Comparison of ENCODE assay signal across 19 mouse cellular contexts in genomic region chr17:27488173-27488823, GRCm38 (mm10). TPM values are rescaled to one million over a fixed set of nuclear protein-coding genes. Genes with fewer than 3 reads are reported as not detected.
DNase-seq lines count a peak whose midpoint lies in the region; ATAC-seq lines count a peak whose summit lies in the region.
"Had no signal": no experiment of that assay in that cellular context is flagged by ENCODE, and none has a peak within 500 bp of the region (broad histone marks: within the 10 kb centered on the region; RNA-seq: fewer than 3 reads in every experiment).

No protein-coding gene starts in this region.

- H3K36me3 ChIP-seq in forebrain, embryonic 12.5 days (replicated peaks), result no peaks in the 10 kb centered on the region
- no peaks in the 10 kb centered on the region for H3K36me3 ChIP-seq in forebrain, embryonic 10.5 days (replicated peaks)
- no peaks in the 10 kb centered on the region for H3K36me3 ChIP-seq in forebrain, embryonic 15.5 days
- H3K36me3 ChIP-seq in midbrain, embryonic 14.5 days (ENCODE audit: control insufficient read depth, insufficient read depth, low read length), result no peaks in the 10 kb centered on the region
- H3K36me3 ChIP-seq: G1E; limb, embryonic 10.5 days; liver, embryonic 13.5 days had no signal

- DNase-seq in forebrain, embryonic 10.5 days (ENCODE audit: extremely low spot score, low spot score), result no peak
- DNase-seq in left cerebral cortex, postnatal 4 days, result peak; percentile 43
- no peak for DNase-seq in left cerebral cortex, adult 11 months (ENCODE audit: low spot score)
- peak; percentile 58 for DNase-seq in midbrain, embryonic 14.5 days
- DNase-seq in urinary bladder, postnatal 10 days (ENCODE audit: low spot score), result no peak
- DNase-seq in thymus, postnatal 36 days, result no peak
- DNase-seq: adrenal gland, postnatal 14 days; gastrocnemius, postnatal 10 days; heart, postnatal 4 days; kidney, adult 2 months; liver, embryonic 13.5 days; lung, postnatal 14 days; right cerebral cortex, adult 18-20 months had no signal

- no peaks in the 10 kb centered on the region for H3K9me3 ChIP-seq in forebrain, embryonic 12.5 days
- no peaks in the 10 kb centered on the region for H3K9me3 ChIP-seq in forebrain, embryonic 10.5 days
- no peaks in the 10 kb centered on the region for H3K9me3 ChIP-seq in forebrain, embryonic 15.5 days
- no peaks in the 10 kb centered on the region for H3K9me3 ChIP-seq in midbrain, embryonic 14.5 days (ENCODE audit: control insufficient read depth, low read length)
- H3K9me3 ChIP-seq: limb, embryonic 10.5 days; liver, embryonic 13.5 days had no signal

- ATAC-seq in forebrain, embryonic 12.5 days (ENCODE audit: low FRiP score), result no peak
- ATAC-seq in forebrain, embryonic 15.5 days (replicated peaks), result peak; percentile 72
- no peak for ATAC-seq in midbrain, embryonic 14.5 days (ENCODE audit: low FRiP score, low TSS enrichment)

- WGBS in forebrain, embryonic 12.5 days, result 69% methylated on average over 16 of the region's 16 CpGs
- 85% methylated on average over 16 of the region's 16 CpGs for WGBS in forebrain, embryonic 10.5 days
- WGBS in forebrain, embryonic 15.5 days, result 51% methylated on average over 16 of the region's 16 CpGs
- 46% methylated on average over 16 of the region's 16 CpGs for WGBS in midbrain, embryonic 14.5 days

- 0 out of 2 replicates have a peak overlapping the region, but pooled peaks have one; percentile 5 for H3K27ac ChIP-seq in forebrain, embryonic 12.5 days
- no peak overlapping the region for H3K27ac ChIP-seq in forebrain, embryonic 10.5 days
- H3K27ac ChIP-seq in forebrain, embryonic 15.5 days (replicated peaks), result no peak overlapping the region; the same call in 1 of the 2 replicates
- H3K27ac ChIP-seq in midbrain, embryonic 14.5 days (replicated peaks; ENCODE audit: low read depth, low read length), result peak overlapping the region; percentile 22; the same call in 1 of the 2 replicates
- H3K27ac ChIP-seq: limb, embryonic 10.5 days; liver, embryonic 13.5 days had no signal

- no peak overlapping the region for H3K9ac ChIP-seq in forebrain, embryonic 12.5 days
- no peak overlapping the region for H3K9ac ChIP-seq in forebrain, embryonic 15.5 days (replicated peaks)
- H3K9ac ChIP-seq in midbrain, embryonic 14.5 days (replicated peaks; ENCODE audit: low read length), result no peak overlapping the region
- H3K9ac ChIP-seq: liver, embryonic 13.5 days had no signal

- intact Hi-C loops in left cerebral cortex, postnatal 4 days (cut with DNase I), result no loop called here

- H3K4me1 ChIP-seq in forebrain, embryonic 12.5 days, result peaks cover 24% of the 10 kb centered on the region
- H3K4me1 ChIP-seq in forebrain, embryonic 10.5 days, result peaks cover 26% of the 10 kb centered on the region
- H3K4me1 ChIP-seq in forebrain, embryonic 15.5 days, result peaks cover 10% of the 10 kb centered on the region
- H3K4me1 ChIP-seq in midbrain, embryonic 14.5 days (ENCODE audit: control insufficient read depth, insufficient read depth, low read length), result peaks cover 10% of the 10 kb centered on the region; the same call in 1 of the 2 replicates
- H3K4me1 ChIP-seq: liver, embryonic 13.5 days had no signal

- H3K27me3 ChIP-seq in forebrain, embryonic 12.5 days, result peaks cover 3% of the 10 kb centered on the region; the same call in 1 of the 2 replicates
- H3K27me3 ChIP-seq in forebrain, embryonic 10.5 days (ENCODE audit: poor library complexity, severe bottlenecking), result peaks cover 6% of the 10 kb centered on the region; the same call in 1 of the 2 replicates
- no peaks in the 10 kb centered on the region for H3K27me3 ChIP-seq in forebrain, embryonic 15.5 days
- H3K27me3 ChIP-seq in midbrain, embryonic 14.5 days (ENCODE audit: control insufficient read depth, insufficient read depth, low read length), result no peaks in the 10 kb centered on the region
- H3K27me3 ChIP-seq: liver, embryonic 13.5 days had no signal

- H3K4me2 ChIP-seq in forebrain, embryonic 12.5 days, result no peak overlapping the region
- no peak overlapping the region for H3K4me2 ChIP-seq in forebrain, embryonic 15.5 days (replicated peaks)
- H3K4me2 ChIP-seq in midbrain, embryonic 14.5 days (ENCODE audit: low read length), result no peak overlapping the region
- H3K4me2 ChIP-seq: liver, embryonic 13.5 days had no signal

- no peak overlapping the region for H3K4me3 ChIP-seq in forebrain, embryonic 12.5 days (replicated peaks)
- H3K4me3 ChIP-seq in forebrain, embryonic 10.5 days, result no peak overlapping the region
- H3K4me3 ChIP-seq in forebrain, embryonic 15.5 days, result no peak overlapping the region
- no peak overlapping the region for H3K4me3 ChIP-seq in midbrain, embryonic 14.5 days (replicated peaks; ENCODE audit: low read depth, low read length)
- H3K4me3 ChIP-seq: limb, embryonic 10.5 days; liver, embryonic 13.5 days had no signal

RNA-seq across cellular contexts. Expression of gene Grm4, which starts 32.9 kb away (rescaled TPM):
- polyA plus RNA-seq in forebrain, embryonic 12.5 days (2016; fragmentation: Nextera tagmentation; extraction: Ambion mirVana), result 2.4 TPM in 2 replicates
- polyA plus RNA-seq in forebrain, embryonic 10.5 days (2016; fragmentation: Nextera tagmentation; extraction: Ambion mirVana), result 0.61 and 0.73 TPM in 2 replicates
- total RNA-seq in left cerebral cortex, postnatal 4 days (2021), result 10 to 100 TPM; 14.4 to 18.2 TPM
- polyA plus RNA-seq in forebrain, embryonic 15.5 days (2015; fragmentation: Nextera tagmentation; extraction: Ambion mirVana), result 2.4 and 3.0 TPM in 2 replicates
- 9.8 and 10.1 TPM in 2 replicates for polyA plus RNA-seq in midbrain, embryonic 14.5 days (2014; fragmentation: Nextera tagmentation; extraction: Ambion mirVana)
- total RNA-seq: monocyte, adult 5-6 weeks; neutrophil, adult 5-6 weeks had no signal
- polyA plus RNA-seq: G1E; liver, embryonic 13.5 days had no signal

Comparison
In these comparisons a context has a peak if more than half of its experiments do, and no peak if none do; other contexts are left out.
1. H3K27ac ChIP-seq: peak in forebrain, embryonic 12.5 days (single experiment) and midbrain, embryonic 14.5 days (single experiment); none in forebrain, embryonic 10.5 days (single experiment) and forebrain, embryonic 15.5 days (single experiment).
2. DNase-seq: peak in left cerebral cortex, postnatal 4 days (single experiment) and midbrain, embryonic 14.5 days (single experiment); none in forebrain, embryonic 10.5 days (single experiment), left cerebral cortex, adult 11 months (single experiment), urinary bladder, postnatal 10 days (single experiment) and thymus, postnatal 36 days (0 of 2).